Mouse (Mus musculus) liver, embryonic 13.5 days (tissue): ENCODE data around the gene Gm11437. TPM values are rescaled to one million over a fixed set of nuclear protein-coding genes. Genes with fewer than 3 reads are reported as not detected.

Experiments used
- ATAC-seq: fragments of 200-750 bp; cut with Nextera tagmentation; 2 replicates; pipeline ENCODE4 v1.8.0; 2017; ENCODE audit warnings: low read depth, mild to moderate bottlenecking, moderate number of reproducible peaks, moderate library complexity
- DNase-seq: peaks from one replicate; pipeline ENCODE4 v3.0.0; 2022
- H3K27ac ChIP-seq: fragments of 300-500 bp; sonication (generic); 2 replicates; pipeline ENCODE4 v1.5.1; 2015; ENCODE audit warnings: moderate library complexity, mild to moderate bottlenecking, inconsistent platforms
- H3K27me3 ChIP-seq: fragments of 300-500 bp; sonication (generic); 2 replicates; pipeline ENCODE4 v1.6.1; 2015; ENCODE audit warnings: mild to moderate bottlenecking, inconsistent platforms
- H3K36me3 ChIP-seq: fragments of 300-500 bp; sonication (generic); 2 replicates; pipeline ENCODE4 v1.6.1; 2015; ENCODE audit warnings: mild to moderate bottlenecking, inconsistent platforms
- H3K4me1 ChIP-seq: fragments of 300-500 bp; sonication (generic); replicated peaks from 2 replicates; pipeline ENCODE4 v1.6.1; 2015; ENCODE audit warnings: inconsistent platforms
- H3K4me2 ChIP-seq: fragments of 300-500 bp; sonication (generic); 2 replicates; pipeline ENCODE4 v1.6.1; 2015; ENCODE audit warnings: inconsistent platforms, mild to moderate bottlenecking, moderate library complexity
- H3K4me3 ChIP-seq: fragments of 300-500 bp; sonication (generic); replicated peaks from 2 replicates; pipeline ENCODE4 v1.5.1; 2015; ENCODE audit warnings: mild to moderate bottlenecking, inconsistent platforms
- H3K9ac ChIP-seq: fragments of 300-500 bp; sonication (generic); 2 replicates; pipeline ENCODE4 v1.6.1; 2015; ENCODE audit warnings: mild to moderate bottlenecking, inconsistent platforms
- H3K9me3 ChIP-seq: fragments of 300-500 bp; sonication (generic); replicated peaks from 2 replicates; pipeline ENCODE4 v1.6.1; 2016; ENCODE audit warnings: inconsistent platforms
- WGBS: fragments of 180-500 bp; shearing (Covaris S2); methylation state at CpG from one replicate; pipeline ENCODE4 v1.1.7; 2015; ENCODE audit not compliant: insufficient replicate concordance; 5-methylcytosine and 5-hydroxymethylcytosine counted together
- polyA plus RNA-seq: library from polyadenylated mRNA; unstranded; fragments of >200 nt; fragmentation: Nextera tagmentation; extraction: Ambion mirVana; gene quantifications from 2 replicates; pipeline ENCODE4 v1.2.1, GENCODE M21; 2015

Gm11437 gene
- not detected in 2 replicates for polyA plus RNA-seq

- ATAC-seq, result no peak
- Histone ChIP-seq H3K27me3 (no peaks in the 10 kb centered on the region), H3K9me3 (no peaks in the 10 kb centered on the region)
Observed at GRCm38 (mm10) chr11:84167046-84167526, at the start of gene Gm11437. TSS of gene Gm11437 (minus strand) at chr11:84167476.

GRCm38 (mm10) chr11:84210876-84211275 is 43.6 kb upstream of the Gm11437 start:
- no peaks in the 10 kb centered on the region for H3K4me1 ChIP-seq
- ATAC-seq (no peak), DNase-seq (no peak)

More at GRCm38 (mm10) chr11:84167046-84167526, at the start of gene Gm11437:
- no peak within 1 kb of the TSS for H3K4me2 ChIP-seq
- no peaks in the 10 kb centered on the region for H3K36me3 ChIP-seq
- no peak within 1 kb of the TSS for H3K4me3 ChIP-seq
- no peak for DNase-seq
- no peak within 1 kb of the TSS for H3K9ac ChIP-seq
- no peaks in the 10 kb centered on the region for H3K4me1 ChIP-seq
- H3K27ac ChIP-seq, result no peak within 1 kb of the TSS
- 60% methylated on average over 5 of the region's 5 CpGs for WGBS

GRCm38 (mm10) chr11:84205776-84206175 is 38.5 kb upstream of the Gm11437 start:
- H3K27me3 ChIP-seq, result no peaks in the 10 kb centered on the region
- H3K9ac ChIP-seq, result no peak overlapping the region
- no peak overlapping the region for H3K4me2 ChIP-seq
- H3K4me1 ChIP-seq, result 0 out of 2 replicates have a peak, but pooled peaks cover 2% of the 10 kb centered on the region
- H3K4me3 ChIP-seq, result no peak overlapping the region
- ATAC-seq (no peak), DNase-seq (no peak)
- H3K27ac ChIP-seq, result no peak overlapping the region
- H3K36me3 ChIP-seq, result peaks cover 11% of the 10 kb centered on the region; the same call in 1 of the 2 replicates
- H3K9me3 ChIP-seq, result no peaks in the 10 kb centered on the region
- WGBS, result 62% methylated on average over 4 of the region's 4 CpGs

More at GRCm38 (mm10) chr11:84210876-84211275, 43.6 kb upstream of the Gm11437 start:
- no peak overlapping the region for H3K4me2 ChIP-seq
- H3K4me3 ChIP-seq, result no peak overlapping the region
- no peak overlapping the region for H3K27ac ChIP-seq
- WGBS, result 85% methylated on average over 6 of the region's 6 CpGs
- H3K36me3 ChIP-seq, result peaks cover 14% of the 10 kb centered on the region; the same call in 1 of the 2 replicates
- no peaks in the 10 kb centered on the region for H3K9me3 ChIP-seq
- H3K27me3 ChIP-seq, result no peaks in the 10 kb centered on the region
- H3K9ac ChIP-seq, result no peak overlapping the region

- ATAC-seq (no peak), DNase-seq (no peak)
- Histone ChIP-seq H3K4me3 (no peak overlapping the region), H3K4me1 (peaks cover 3% of the 10 kb centered on the region), H3K27me3 (no peaks in the 10 kb centered on the region), H3K36me3 (peaks cover 9% of the 10 kb centered on the region), H3K9me3 (no peaks in the 10 kb centered on the region), H3K4me2 (no peak overlapping the region), H3K9ac (no peak overlapping the region), H3K27ac (no peak overlapping the region)
- WGBS, result 82% methylated on average over 3 of the region's 3 CpGs
Observed at GRCm38 (mm10) chr11:84197607-84198402, 30.5 kb upstream of the Gm11437 start.

- Histone ChIP-seq H3K4me3 (no peak overlapping the region), H3K36me3 (peaks cover 7% of the 10 kb centered on the region; the same call in 1 of the 2 replicates), H3K9ac (no peak overlapping the region), H3K27me3 (no peaks in the 10 kb centered on the region), H3K4me2 (no peak overlapping the region), H3K9me3 (no peaks in the 10 kb centered on the region), H3K4me1 (peaks cover 6% of the 10 kb centered on the region), H3K27ac (no peak overlapping the region)
- 73% methylated on average over 3 of the region's 3 CpGs for WGBS
- DNase-seq (no peak), ATAC-seq (no peak)
Observed at GRCm38 (mm10) chr11:84194751-84195150, 27.5 kb upstream of the Gm11437 start.

GRCm38 (mm10) chr11:84193249-84193648 is 26.0 kb upstream of the Gm11437 start:
- H3K9me3 ChIP-seq, result no peaks in the 10 kb centered on the region
- WGBS, result 81% methylated on average over 10 of the region's 10 CpGs
- peaks cover 11% of the 10 kb centered on the region for H3K4me1 ChIP-seq
- peaks cover 7% of the 10 kb centered on the region; the same call in 1 of the 2 replicates for H3K36me3 ChIP-seq
- no peaks in the 10 kb centered on the region for H3K27me3 ChIP-seq
- H3K9ac ChIP-seq, result no peak overlapping the region
- DNase-seq (no peak), ATAC-seq (no peak)
- no peak overlapping the region for H3K27ac ChIP-seq
- no peak overlapping the region for H3K4me2 ChIP-seq
- H3K4me3 ChIP-seq, result no peak overlapping the region

GRCm38 (mm10) chr11:84190581-84191233 is 23.4 kb upstream of the Gm11437 start:
- 74% methylated on average over 8 of the region's 8 CpGs for WGBS
- ATAC-seq, result no peak

GRCm38 (mm10) chr11:84188530-84188929 is 21.3 kb upstream of the Gm11437 start:
- Histone ChIP-seq H3K4me1 (peaks cover 15% of the 10 kb centered on the region), H3K9me3 (no peaks in the 10 kb centered on the region), H3K27ac (no peak overlapping the region), H3K27me3 (no peaks in the 10 kb centered on the region), H3K4me2 (no peak overlapping the region), H3K4me3 (no peak overlapping the region), H3K36me3 (no peaks in the 10 kb centered on the region), H3K9ac (no peak overlapping the region)
- 47% methylated on average over 3 of the region's 3 CpGs for whole genome bisulfite sequencing
- DNase-seq, result no peak
- no peak for ATAC-seq

More at GRCm38 (mm10) chr11:84190581-84191233, 23.4 kb upstream of the Gm11437 start:
- peaks cover 4% of the 10 kb centered on the region; the same call in 1 of the 2 replicates for H3K36me3 ChIP-seq
- no peaks in the 10 kb centered on the region for H3K27me3 ChIP-seq
- H3K9me3 ChIP-seq, result no peaks in the 10 kb centered on the region
- no peak overlapping the region for H3K4me3 ChIP-seq
- no peak overlapping the region for H3K27ac ChIP-seq
- peaks cover 8% of the 10 kb centered on the region for H3K4me1 ChIP-seq
- H3K4me2 ChIP-seq, result no peak overlapping the region
- DNase-seq, result no peak
- H3K9ac ChIP-seq, result no peak overlapping the region

GRCm38 (mm10) chr11:84181286-84181685 is 14.0 kb upstream of the Gm11437 start:
- H3K4me3 ChIP-seq, result peak overlapping the region; percentile 84
- no peak overlapping the region for H3K27ac ChIP-seq
- DNase-seq (no peak), ATAC-seq (no peak)
- H3K9me3 ChIP-seq, result no peaks in the 10 kb centered on the region
- no peaks in the 10 kb centered on the region for H3K36me3 ChIP-seq
- WGBS, result 62% methylated on average over 2 of the region's 2 CpGs
- H3K4me2 ChIP-seq, result peak overlapping the region; percentile 98
- peaks cover 47% of the 10 kb centered on the region for H3K4me1 ChIP-seq
- no peaks in the 10 kb centered on the region for H3K27me3 ChIP-seq
- H3K9ac ChIP-seq, result peak overlapping the region; percentile 85

- no peaks in the 10 kb centered on the region for H3K9me3 ChIP-seq
- H3K27ac ChIP-seq, result peak overlapping the region; percentile 90
- H3K4me1 ChIP-seq, result peaks cover 43% of the 10 kb centered on the region
- peak; percentile 13; the same call in 1 of the 2 replicates for ATAC-seq
- peak; percentile 68 for DNase-seq
- peak overlapping the region; percentile 85 for H3K9ac ChIP-seq
- under 1% methylated on average over 44 of the region's 44 CpGs for WGBS
- no peaks in the 10 kb centered on the region for H3K36me3 ChIP-seq
- H3K4me3 ChIP-seq, result peak overlapping the region; percentile 84
- H3K4me2 ChIP-seq, result peak overlapping the region; percentile 98
- H3K27me3 ChIP-seq, result no peaks in the 10 kb centered on the region
Observed at GRCm38 (mm10) chr11:84179954-84180598, 12.8 kb upstream of the Gm11437 start.
